Mouse (Mus musculus) lung, adult 2 months (tissue): ENCODE data around the gene Uckl1. TPM values are rescaled to one million over a fixed set of nuclear protein-coding genes. Genes with fewer than 3 reads are reported as not detected.

ENCODE experiments used
- DNase-seq: peaks from one replicate; pipeline ENCODE4 v3.0.0; 2022
- H3K4me1 ChIP-seq: fragments of 200-500 bp; 2 replicates; pipeline ENCODE4 v1.6.1; 2011; ENCODE audit warnings: low read length; ENCODE audit not compliant: control insufficient read depth, insufficient read depth
- H3K4me3 ChIP-seq: fragments of 200-500 bp; replicated peaks from 2 replicates; pipeline ENCODE3; 2011; ENCODE audit warnings: low read depth, mild to moderate bottlenecking, control low read depth, low read length; ENCODE audit errors: extremely low read depth
- CTCF ChIP-seq: fragments of 200-500 bp; IDR thresholded peaks from 2 replicates; pipeline ENCODE4 v1.5.1; 2011; ENCODE audit warnings: mild to moderate bottlenecking, low read length, control low read depth; ENCODE audit not compliant: insufficient read depth
- POLR2A ChIP-seq: fragments of 200-500 bp; IDR thresholded peaks from 2 replicates; pipeline ENCODE4 v1.6.1; 2011; ENCODE audit warnings: low read depth, mild to moderate bottlenecking, control low read depth, low read length, borderline replicate concordance; ENCODE audit errors: extremely low read depth
- WGBS: fragments of 180-500 bp; shearing (Covaris S2); methylation state at CpG from one replicate; pipeline ENCODE4 v1.1.7; 2018; 5-methylcytosine and 5-hydroxymethylcytosine counted together
- polyA plus RNA-seq: library from polyadenylated mRNA; depleted of rRNA; stranded (reverse); fragments of >200 nt; gene quantifications from 2 replicates; pipeline ENCODE4 v1.2.3, GENCODE M21; 2012

Uckl1 gene
- polyA plus RNA-seq, 1 experiment, result 128 TPM

DNA sequence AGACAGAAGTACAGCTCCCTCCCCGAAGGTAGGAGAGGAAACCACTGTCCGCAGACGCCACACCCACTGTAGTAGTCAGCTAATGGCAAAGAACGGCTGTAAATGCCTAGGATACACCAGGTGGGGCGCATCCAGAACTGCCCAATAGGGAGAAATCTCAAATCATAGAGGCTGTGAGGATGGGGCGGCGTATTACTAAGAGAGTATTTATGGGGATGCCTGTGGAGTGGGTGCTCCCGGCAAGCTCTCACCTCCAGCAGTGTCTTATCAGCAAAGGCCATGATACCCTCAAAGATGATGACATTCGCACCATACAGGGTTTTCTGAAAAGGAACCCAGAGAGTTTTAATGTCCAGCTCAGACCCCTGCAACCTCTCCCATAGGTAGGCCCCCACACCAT, 10.7 kb downstream of the Uckl1 start:
- H3K4me1 ChIP-seq, result no peaks in the 10 kb centered on the region
- H3K4me3 ChIP-seq, result no peak overlapping the region
- no peak for DNase-seq
- TF ChIP-seq CTCF, result no peak
- no peak for TF ChIP-seq POLR2A
- 88% methylated on average over 9 of the region's 9 CpGs for WGBS

DNA sequence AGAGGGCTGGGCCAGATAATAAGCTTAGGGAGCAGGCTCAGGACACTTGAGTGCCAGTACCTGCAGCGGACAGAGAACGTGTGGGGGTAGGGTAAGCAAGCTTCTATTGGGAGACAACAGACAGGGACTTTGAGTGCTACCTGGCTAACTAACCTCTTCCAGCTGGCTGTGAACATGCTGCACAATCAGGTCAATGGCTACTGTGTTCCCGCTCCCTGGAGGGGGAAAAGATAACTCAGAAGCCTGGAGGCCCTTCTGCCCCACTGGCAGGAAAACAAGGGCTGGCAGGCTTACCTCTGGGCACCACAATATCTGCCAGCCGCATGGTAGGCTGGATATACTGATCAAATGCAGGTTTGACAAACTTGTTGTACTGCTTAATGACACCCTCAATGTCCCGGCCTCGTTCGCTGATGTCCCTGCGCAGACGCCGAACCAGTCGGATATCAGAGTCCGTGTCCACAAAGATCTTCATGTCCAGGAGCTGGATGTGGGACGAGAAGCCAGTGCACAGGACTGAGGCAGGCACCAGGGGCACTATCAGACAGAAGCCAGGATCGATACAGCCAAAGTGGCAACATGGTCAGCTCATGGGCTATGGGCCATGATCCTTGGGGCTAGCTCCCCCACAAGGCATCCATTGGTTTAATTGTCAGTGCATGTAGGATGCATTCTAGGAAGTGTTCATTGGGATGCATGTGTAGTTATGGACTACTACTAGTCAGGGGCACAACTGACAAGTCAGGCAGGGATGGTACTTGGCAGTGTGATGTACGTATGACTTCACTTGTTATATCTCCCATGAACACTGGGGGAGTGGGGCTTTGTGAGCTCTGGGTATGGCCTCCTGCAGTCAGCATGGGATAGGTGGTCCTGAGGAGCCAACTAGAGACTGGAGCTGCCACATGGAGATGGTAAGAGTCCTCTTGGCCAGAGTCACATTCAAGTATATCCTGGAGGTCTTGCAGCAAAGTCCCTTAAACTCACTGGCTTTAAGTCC, 11.5 kb downstream of the Uckl1 start:
- no peak for DNase-seq
- WGBS, result 94% methylated on average over 15 of the region's 15 CpGs
- H3K4me3 ChIP-seq, result no peak overlapping the region
- no peaks in the 10 kb centered on the region for H3K4me1 ChIP-seq
- TF ChIP-seq POLR2A (no peak), CTCF (no peak)

DNA sequence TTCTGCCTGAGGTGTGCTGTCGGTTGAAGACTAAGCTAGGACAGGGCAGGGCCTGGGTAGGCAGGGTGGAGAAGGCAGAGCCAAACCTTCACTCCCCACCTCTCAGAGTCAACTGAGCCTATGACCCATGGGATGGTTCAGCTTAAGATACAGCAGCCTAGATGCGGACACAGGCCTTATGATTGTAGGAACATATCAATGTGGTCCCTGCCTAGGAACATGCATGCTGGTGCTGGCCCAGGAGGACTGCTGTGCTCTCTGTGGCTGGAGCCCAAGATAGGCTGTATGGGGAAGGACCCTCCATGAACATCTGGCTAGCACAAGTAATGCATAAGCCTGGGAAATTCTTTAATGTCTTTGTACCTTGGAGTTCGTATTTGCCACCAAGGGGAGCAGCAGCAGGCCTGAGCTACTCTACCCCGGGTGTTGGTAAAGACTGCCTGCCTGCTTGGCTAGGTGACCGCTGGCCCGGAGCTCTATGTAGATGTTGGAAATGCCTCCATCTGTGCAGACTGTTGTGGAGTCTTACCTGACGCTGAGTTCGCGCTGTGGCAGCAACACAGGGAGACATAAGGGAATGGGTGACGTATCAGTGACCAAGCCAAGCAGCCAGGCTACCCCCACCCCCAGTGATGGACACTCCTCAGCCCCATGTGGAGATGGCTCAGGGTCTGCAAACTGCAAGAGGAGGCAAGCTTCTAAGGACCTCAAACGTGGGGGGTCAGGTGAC, 12.6 kb downstream of the Uckl1 start:
- H3K4me1 ChIP-seq, result no peaks in the 10 kb centered on the region
- WGBS, result 91% methylated on average over 11 of the region's 11 CpGs
- DNase-seq, result no peak
- no peak overlapping the region for H3K4me3 ChIP-seq
- no peak for TF ChIP-seq CTCF
- no peak for TF ChIP-seq POLR2A

DNA sequence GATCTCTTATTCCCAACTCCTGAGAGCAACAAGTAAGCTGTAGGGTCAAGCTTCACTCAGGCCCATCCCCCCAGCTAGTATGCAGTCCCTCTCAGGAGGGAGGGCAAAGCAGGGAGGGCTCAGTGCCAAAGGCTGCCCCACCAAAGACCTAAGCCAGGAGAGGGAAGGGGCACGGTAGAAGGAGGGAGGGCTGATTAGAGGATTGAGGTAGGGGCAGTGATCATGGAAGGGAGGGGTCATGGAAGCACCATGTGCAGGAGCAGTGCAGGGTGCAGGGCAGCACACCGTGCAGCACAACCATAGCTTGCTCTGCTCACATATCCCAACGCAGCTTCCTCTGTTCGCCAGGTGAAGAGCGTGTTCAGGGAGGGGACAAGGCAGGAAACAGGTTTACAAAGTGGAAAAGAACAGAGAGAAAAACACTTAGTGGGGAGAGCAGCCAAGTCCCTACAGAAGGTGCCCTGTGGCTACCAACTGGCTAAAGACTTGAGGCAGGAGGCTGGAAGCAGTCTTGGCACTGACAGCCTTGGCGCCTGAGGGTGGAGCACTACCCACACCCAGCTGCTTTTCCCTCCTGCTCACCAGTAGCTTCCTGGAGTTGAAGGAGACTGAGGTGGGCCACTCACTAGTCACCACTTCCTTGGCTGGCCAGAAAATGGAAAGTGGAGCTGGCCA, 13.6 kb downstream of the Uckl1 start:
- Histone ChIP-seq H3K4me1 (no peaks in the 10 kb centered on the region), H3K4me3 (no peak overlapping the region)
- TF ChIP-seq CTCF (no peak), POLR2A (no peak)
- WGBS, result 61% methylated on average over 6 of the region's 6 CpGs
- no peak for DNase-seq

DNA sequence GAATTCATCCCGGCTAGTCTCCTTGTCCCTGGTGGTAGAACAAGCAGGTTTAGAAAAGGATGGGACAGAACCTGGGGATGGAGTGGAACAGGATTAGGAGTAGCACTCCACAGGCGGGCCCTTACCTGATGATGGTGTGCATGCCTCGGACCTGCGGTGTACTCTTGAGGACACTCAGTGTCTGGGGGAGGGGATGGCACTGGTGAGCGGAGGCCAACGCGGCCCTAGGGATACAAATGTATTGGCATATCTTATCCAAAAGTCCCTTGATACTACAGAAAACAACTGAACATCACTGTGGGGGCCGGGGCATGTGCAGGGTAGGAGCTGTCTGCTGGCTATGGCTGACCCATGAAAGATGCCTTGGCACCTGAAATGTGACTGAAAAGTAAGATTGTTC, 14.3 kb downstream of the Uckl1 start:
- WGBS, result 86% methylated on average over 8 of the region's 8 CpGs
- TF ChIP-seq POLR2A (no peak), CTCF (no peak)
- no peak for DNase-seq
- Histone ChIP-seq H3K4me1 (no peaks in the 10 kb centered on the region), H3K4me3 (no peak overlapping the region)

DNA sequence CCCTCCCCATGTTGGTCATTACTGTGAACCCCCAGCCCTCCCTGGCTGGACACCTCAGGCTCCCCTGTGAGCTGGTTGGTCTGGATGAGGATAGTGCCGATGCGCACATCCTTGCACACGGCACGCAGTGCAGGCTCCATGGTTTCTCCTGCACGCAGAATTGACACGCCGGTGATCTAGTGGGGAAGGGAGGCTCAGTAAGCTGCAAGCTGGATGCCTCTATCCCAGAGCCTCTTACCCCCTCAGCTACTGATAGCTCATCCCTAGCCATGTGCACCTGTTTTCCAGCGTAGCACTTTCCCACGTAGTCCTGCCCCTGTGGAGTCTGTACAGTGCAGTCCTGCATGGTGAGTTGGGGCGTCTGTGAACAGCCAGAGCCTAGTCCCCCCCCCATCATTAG, 14.8 kb downstream of the Uckl1 start:
- no peaks in the 10 kb centered on the region for H3K4me1 ChIP-seq
- no peak for DNase-seq
- 95% methylated on average over 10 of the region's 10 CpGs for WGBS
- H3K4me3 ChIP-seq, result no peak overlapping the region
- TF ChIP-seq CTCF, result no peak
- TF ChIP-seq POLR2A, result no peak

DNA sequence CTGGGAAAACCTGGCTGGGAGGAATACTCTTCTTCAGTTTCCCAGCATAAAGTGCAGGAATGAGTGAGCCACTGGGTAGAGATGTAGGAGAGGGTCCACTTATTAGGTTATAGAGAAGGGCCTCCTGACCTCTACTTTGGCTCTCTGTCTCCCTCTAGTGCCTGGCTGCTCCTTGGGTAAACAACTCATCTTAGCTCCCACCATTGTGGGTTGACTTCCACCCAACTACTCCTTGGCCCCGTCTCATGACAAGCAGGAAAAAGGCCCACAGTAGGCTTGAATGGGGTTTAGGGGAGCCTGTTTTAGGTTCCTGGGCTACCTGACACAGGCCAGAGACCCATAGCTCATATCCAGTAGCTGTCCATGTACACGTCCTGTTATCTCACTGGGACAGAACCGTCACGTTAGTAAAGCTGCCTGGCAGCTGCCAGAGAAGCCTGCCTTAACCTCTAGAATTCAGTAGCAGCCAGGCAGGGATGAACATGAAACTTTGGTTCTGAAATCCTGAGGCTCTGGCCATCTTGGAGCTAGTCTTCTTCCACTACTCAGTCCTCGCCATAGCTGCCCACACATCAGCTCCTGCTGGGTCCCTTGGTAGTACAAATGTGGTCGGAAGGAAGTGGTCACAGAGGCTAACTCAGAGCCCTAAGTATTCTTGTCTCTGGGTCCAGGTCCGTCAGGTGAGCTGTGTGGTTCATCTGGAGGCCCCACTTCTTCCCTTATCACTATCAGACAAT, 16.3 kb downstream of the Uckl1 start:
- no peak for DNase-seq
- H3K4me1 ChIP-seq, result no peaks in the 10 kb centered on the region
- TF ChIP-seq CTCF (peak; percentile 61), POLR2A (no peak)
- WGBS, result 68% methylated on average over 7 of the region's 7 CpGs
- H3K4me3 ChIP-seq, result no peak overlapping the region

DNA sequence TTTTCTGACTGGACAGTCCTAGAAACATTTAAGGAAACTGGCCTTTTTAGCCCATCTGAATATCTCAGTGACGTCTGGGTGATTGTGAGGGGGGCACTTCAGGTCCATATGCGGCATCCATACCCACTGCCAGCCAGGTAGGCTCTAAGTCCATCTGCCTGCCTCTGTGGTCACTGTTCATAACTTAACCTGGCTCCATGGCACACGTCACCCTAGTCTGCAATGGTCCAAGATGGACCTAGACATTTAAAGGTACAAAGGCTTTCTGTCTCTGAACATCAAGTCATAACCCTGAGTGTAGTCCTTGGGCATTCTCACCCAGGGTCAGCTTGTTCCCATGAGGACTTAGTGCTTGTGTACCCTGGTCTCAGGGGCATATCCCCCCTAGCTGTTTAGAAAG, 17.4 kb downstream of the Uckl1 start:
- 84% methylated on average over 3 of the region's 3 CpGs for WGBS
- no peak overlapping the region for H3K4me3 ChIP-seq
- no peak for DNase-seq
- no peak for TF ChIP-seq CTCF
- TF ChIP-seq POLR2A, result no peak
- H3K4me1 ChIP-seq, result no peaks in the 10 kb centered on the region

DNA sequence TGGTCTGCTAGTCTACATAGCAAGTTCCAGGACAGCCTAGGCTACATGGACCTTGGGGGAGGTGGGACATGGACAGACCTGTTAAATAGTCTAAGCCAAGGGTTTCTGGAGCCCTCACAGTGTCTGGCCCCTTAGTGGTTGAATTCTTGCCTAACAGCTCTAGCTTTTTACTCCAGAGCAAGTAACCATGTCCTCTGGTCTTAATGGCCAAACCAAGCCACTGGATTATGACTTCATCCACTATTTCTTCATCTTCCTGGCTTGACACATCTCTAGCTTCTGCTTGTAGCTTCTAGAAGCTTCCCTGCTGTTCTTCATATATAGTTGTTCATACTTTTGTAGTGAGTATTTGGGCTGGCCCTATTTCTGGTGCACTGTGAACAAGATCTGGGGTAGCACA, 30.9 kb downstream of the Uckl1 start:
- no peak overlapping the region for H3K4me3 ChIP-seq
- H3K4me1 ChIP-seq, result no peaks in the 10 kb centered on the region; the same call in 1 of the 2 replicates
- DNase-seq, result no peak
- TF ChIP-seq CTCF (no peak), POLR2A (no peak)
